Mouse (Mus musculus) c-Kit-positive CD71-negative TER-119-negative erythroid progenitor cells, embryonic 14.5 days (primary cell): Measurements from ENCODE around the gene Clta.

ENCODE experiments used
- DNase-seq: peaks from one replicate; pipeline ENCODE4 v3.0.0-alpha.2; 2013; ENCODE audit warnings: low read depth

The Clta gene

DNA sequence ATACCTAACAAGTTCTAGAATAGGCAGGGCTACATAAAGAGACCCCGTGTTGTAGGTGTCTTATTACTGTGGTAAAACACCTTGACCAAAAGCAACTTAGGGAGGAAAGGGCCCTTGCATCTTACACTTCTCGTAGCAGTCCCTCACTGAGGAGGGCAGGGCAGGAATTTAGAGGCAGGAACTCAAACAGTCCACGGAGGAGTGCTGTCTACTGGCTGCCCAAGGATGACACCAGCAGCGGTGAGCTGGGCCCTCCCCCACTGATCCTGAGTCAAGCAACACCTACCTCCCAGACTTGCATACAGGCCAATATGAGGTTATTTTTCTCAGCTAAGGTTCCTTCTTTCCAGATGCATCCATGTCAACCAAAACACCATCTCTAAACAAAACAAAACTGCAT lies 24.0 kb upstream of the Clta start:
- DNase-seq = no peak

- DNase-seq = no peak
Measured at GRCm38 (mm10) chr4:43980846-43981245, 23.4 kb upstream of the Clta start.

DNA sequence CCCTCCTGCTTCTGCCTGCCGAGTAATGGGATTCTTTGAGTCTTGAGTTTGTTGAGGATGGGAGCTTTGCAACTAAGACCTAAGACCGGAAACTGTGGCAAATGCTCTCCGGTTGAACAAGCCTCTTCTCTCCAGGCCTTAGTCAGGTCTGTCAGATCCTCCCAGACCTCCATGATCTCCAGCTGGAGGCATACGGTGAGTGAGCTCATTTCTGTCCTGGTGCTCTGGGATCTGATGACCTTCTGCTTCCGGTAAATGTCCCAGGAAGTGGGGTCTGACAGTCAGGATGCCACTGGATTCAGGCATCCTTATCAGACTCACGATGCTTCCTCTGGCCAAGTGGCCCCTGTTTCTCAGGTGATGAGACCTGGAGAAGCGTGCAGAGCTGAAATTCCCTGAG lies 23.0 kb upstream of the Clta start:
- no peak for DNase-seq

DNA sequence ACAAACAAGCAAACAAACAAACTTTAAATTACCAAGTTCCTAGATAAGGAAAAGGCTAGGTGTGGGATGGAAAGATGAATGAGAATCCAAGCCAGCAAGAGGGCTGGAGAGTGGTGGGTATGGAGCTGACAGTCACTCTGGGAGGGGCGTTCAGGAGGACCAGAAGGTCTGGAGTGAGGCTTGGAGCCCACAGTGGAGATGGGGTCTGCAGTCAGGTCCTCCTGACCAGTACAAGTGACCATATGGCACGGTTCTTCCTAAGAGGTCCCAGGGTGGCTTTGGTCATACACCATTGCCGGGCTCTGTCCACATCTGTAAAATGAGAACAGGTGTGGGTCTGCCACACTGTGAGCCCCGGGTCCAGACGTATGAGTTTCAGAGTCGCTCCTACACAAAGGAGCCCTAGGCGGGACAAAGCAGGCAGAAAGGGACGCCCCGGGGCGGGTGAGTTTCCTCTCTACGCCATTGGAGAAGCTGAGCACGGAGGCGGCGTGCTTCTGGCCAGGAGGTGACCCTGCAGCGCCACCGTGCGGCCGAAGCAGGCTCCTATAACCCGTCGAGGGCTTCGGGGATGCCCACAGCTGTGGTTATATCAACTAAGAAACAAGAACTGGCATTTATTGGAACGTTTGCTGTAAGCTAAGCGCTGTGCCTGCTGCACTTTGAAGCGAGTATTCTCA lies 22.1 kb upstream of the Clta start:
- DNase-seq = peak; percentile 89

- no peak for DNase-seq
Measured at GRCm38 (mm10) chr4:43983181-43983580, 21.1 kb upstream of the Clta start, which contains the start of gene Ccin. TSS of gene Ccin (plus strand) at chr4:43983483.

DNA sequence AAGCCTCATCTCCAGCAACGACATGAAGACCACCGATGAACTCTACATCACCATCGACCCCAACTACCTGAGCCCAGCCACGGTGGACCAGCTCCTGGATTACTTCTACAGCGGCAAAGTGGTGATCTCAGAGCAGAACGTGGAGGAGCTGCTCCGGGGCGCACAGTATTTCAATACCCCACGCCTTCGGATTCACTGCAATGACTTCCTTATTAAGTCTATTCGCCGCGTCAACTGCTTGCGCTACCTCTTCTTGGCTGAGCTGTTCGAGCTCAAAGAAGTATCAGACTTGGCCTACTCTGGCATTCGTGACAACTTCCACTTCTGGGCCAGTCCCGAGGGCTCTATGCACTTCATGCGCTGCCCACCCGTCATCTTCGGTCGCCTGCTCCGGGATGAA lies 20.5 kb upstream of the Clta start:
- DNase-seq = no peak

GRCm38 (mm10) chr4:43984326-43984725 lies 19.9 kb upstream of the Clta start:
- DNase-seq = no peak

- no peak for DNase-seq
Measured at GRCm38 (mm10) chr4:43988976-43989375, 15.3 kb upstream of the Clta start.

DNA sequence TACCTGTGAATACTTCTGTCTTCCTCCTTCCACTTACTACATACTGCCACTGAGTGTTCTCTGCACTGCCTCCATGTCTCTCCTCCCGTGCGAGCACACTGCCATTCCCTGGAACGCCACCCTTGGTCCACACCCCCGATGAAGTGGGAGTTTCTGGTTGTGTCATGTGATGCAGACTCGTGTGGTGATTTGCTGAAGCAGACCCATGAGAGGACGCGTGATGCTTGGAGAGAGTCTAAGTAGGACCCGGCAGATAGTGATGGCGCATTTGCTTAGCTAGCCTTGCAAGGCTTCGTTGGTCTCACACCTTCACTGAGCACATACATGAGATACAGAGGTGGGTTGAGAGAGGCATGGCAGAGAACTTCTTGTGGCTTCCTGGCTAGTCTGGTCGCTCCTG lies 11.2 kb upstream of the Clta start:
- no peak for DNase-seq

GRCm38 (mm10) chr4:43994342-43994741 lies 9.9 kb upstream of the Clta start:
- no peak for DNase-seq

- DNase-seq = no peak
Measured at GRCm38 (mm10) chr4:44003622-44004021, 630 bp upstream of the Clta start.

- DNase-seq = no peak
Measured at GRCm38 (mm10) chr4:44004623-44005409, 564 bp downstream of the Clta start.

DNA sequence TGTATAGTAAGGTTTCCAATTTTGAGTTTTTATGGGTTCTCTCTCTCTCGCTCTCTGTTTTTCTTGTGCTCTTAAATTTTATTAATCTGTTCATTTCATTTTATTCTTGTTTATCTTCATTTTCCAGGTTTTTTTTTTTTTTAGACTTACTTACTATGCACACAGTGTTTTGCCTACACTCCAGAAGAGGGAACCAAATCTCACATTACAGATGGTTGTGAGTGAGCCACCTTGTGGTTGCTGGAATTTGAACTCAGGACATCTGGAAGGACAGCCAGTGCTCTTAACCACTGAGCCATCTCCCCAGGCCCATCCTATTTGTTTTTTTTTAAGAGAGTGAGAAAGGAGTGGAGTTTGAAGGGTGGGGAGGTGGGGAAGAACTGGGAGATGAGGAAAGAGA lies 5.9 kb downstream of the Clta start:
- no peak for DNase-seq

GRCm38 (mm10) chr4:44010893-44011292 lies 6.6 kb downstream of the Clta start:
- DNase-seq = no peak

DNA sequence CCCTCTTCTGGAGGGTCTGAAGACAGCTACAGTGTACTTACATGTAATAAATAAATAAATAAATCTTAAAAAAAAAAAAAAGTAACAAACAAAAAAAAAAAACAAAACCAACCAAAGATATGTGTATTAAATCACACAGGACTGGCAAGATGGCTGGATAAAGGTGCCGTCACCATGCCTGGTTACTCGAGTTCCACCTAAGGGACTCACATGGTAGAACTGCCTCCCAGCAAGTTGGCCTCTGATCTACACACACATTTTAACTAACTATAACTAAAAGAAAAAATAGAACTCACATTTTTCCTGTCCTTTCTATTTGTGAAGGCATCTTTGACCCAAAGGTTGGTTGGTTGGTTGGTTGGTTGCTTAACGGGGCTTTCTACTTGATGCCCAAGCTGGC lies 7.5 kb downstream of the Clta start:
- no peak for DNase-seq

- peak; percentile 87 for DNase-seq
Measured at GRCm38 (mm10) chr4:44012376-44013367, 8.4 kb downstream of the Clta start.

GRCm38 (mm10) chr4:44013391-44014070 lies 9.3 kb downstream of the Clta start:
- no peak for DNase-seq

GRCm38 (mm10) chr4:44016071-44016470 lies 11.8 kb downstream of the Clta start:
- no peak for DNase-seq

DNA sequence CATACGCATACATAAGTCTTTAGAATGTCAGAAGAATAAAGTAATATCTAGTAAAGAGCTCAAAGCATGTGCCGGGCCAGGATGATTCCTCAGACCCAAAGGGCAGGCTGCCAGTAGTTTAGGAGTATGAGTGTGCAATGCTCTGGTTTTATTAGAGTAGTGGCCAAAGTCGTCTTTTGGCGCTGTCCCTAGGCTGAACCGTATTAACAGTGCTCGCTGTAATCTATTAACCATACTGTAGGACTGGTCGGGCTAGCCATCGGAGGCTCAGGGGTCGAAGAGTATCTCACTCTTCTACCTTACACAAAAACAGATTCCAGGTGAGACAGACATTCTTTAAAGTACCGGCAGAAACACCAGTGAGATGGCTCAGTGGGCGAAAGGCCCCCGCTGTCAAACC lies 12.5 kb downstream of the Clta start:
- DNase-seq = no peak

- no peak for DNase-seq
Measured at GRCm38 (mm10) chr4:44022323-44022722, 18.1 kb downstream of the Clta start.

DNA sequence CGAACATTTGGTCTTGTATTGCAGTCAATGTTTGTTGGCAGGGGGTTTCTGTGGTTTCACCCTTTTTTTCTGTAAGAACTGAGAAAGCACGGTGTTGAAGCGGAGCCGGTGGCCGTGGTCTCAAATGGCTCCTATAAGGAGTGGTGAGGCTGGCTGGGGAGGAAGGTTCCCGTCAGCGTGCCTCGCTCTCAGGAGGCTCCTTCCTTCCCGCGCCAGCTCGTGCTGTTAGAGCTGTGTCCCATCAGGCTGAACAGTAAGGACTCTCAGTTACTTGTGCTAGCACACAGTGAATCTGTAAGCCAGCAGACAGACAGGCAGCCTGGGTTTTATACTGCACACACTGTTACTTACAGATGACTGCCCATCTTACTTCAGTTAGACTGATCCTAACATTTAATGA lies 18.5 kb downstream of the Clta start:
- DNase-seq = no peak

DNA sequence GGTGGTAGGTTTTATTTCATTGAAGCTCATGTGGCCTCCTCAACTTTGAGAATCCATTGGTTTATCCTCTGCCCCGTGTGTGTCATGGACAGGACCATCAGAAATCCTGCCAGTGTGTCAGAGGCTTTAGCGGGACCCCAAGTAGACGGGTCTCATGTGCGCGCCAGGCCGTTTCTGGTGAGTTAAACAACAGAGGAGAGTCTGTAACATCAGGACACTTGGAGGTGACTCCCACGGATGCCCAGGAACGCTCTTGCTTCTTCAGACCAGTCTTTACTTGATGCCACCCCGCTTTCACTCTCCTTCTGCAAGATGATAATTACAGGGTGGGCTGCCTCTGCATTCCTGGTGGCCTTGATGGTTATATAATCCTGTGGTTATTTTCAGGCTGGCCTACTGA lies 19.4 kb downstream of the Clta start:
- DNase-seq = no peak
